Mouse (Mus musculus) liver, embryonic 14.5 days (tissue): ENCODE measurements around the gene Ccdc74a. TPM values are rescaled to one million over a fixed set of nuclear protein-coding genes. Genes with fewer than 3 reads are reported as not detected.

Experiments
- ATAC-seq: fragments of 200-750 bp; cut with Nextera tagmentation; 2 replicates; pipeline ENCODE4 v1.8.0; 2017; ENCODE audit warnings: moderate number of reproducible peaks, mild to moderate bottlenecking, moderate library complexity; ENCODE audit not compliant: insufficient read depth
- DNase-seq, 3 experiments: peaks; one replicate each; pipeline ENCODE4 v3.0.0-alpha.2; 2012 to 2013; ENCODE audit warnings: low read depth in 3 of 3, low spot score in 3 of 3
- H3K27ac ChIP-seq: fragments of 300-500 bp; sonication (generic); 2 replicates; pipeline ENCODE4 v1.5.1; 2014; ENCODE audit warnings: moderate library complexity, mild to moderate bottlenecking, control low read depth, inconsistent platforms
- H3K27me3 ChIP-seq: fragments of 300-500 bp; sonication (generic); 2 replicates; pipeline ENCODE4 v1.6.1; 2014; ENCODE audit warnings: mild to moderate bottlenecking, low read length, moderate library complexity; ENCODE audit not compliant: control insufficient read depth, insufficient read depth
- H3K36me3 ChIP-seq: fragments of 300-500 bp; sonication (generic); replicated peaks from 2 replicates; pipeline ENCODE4 v1.6.1; 2014; ENCODE audit warnings: low read depth; ENCODE audit not compliant: control insufficient read depth, insufficient read depth
- H3K4me1 ChIP-seq, 2 experiments: fragments of 200-500 bp in 1 of 2; fragments of 300-500 bp in 1 of 2; sonication (generic) in 1 of 2; replicated peaks; 2 replicates each; pipeline ENCODE4 v1.6.1; 2012 to 2014; ENCODE audit warnings: antibody characterized with exemption in 1 of 2, inconsistent platforms in 1 of 2, low read length in 1 of 2; ENCODE audit not compliant: control insufficient read depth in 2 of 2, insufficient read depth in 2 of 2
- H3K4me2 ChIP-seq: fragments of 300-500 bp; sonication (generic); 2 replicates; pipeline ENCODE4 v1.6.1; 2014; ENCODE audit warnings: low read depth, mild to moderate bottlenecking, control low read depth, moderate library complexity
- H3K4me3 ChIP-seq, 2 experiments: fragments of 200-500 bp in 1 of 2; fragments of 300-500 bp in 1 of 2; sonication (generic) in 1 of 2; 2 replicates each; pipeline ENCODE4 v1.5.1; 2012 to 2014; ENCODE audit warnings: low read depth in 2 of 2, low read length in 2 of 2, mild to moderate bottlenecking in 2 of 2, control low read depth in 1 of 2, inconsistent platforms in 1 of 2, moderate library complexity in 1 of 2; ENCODE audit not compliant: insufficient read depth in 1 of 2
- H3K9ac ChIP-seq: fragments of 300-500 bp; sonication (generic); replicated peaks from 2 replicates; pipeline ENCODE4 v1.6.1; 2014; ENCODE audit warnings: mild to moderate bottlenecking, control low read depth, moderate library complexity
- H3K9me3 ChIP-seq: fragments of 300-500 bp; sonication (generic); 2 replicates; pipeline ENCODE4 v1.6.1; 2016; ENCODE audit warnings: low read length, mixed read lengths; ENCODE audit not compliant: control insufficient read depth
- CTCF ChIP-seq: IDR thresholded peaks from 2 replicates; pipeline ENCODE4 v1.5.1; 2016; ENCODE audit warnings: antibody characterized with exemption, low read depth, control low read depth
- EP300 ChIP-seq: IDR thresholded peaks from 2 replicates; pipeline ENCODE4 v1.6.1; 2016; ENCODE audit warnings: antibody characterized with exemption, low read depth
- WGBS: fragments of 180-500 bp; shearing (Covaris S2); extraction: QIAGEN DNeasy Blood & Tissue Kit; methylation state at CpG from one replicate; pipeline ENCODE4 v1.1.7; 2014; ENCODE audit not compliant: insufficient replicate concordance; 5-methylcytosine and 5-hydroxymethylcytosine counted together
- polyA plus RNA-seq, 2 experiments: library from polyadenylated mRNA; depleted of rRNA in 1 of 2; stranded (reverse) in 1 of 2; unstranded in 1 of 2; fragments of >200 nt; fragmentation: Nextera tagmentation in 1 of 2; extraction: Ambion mirVana in 1 of 2; gene quantifications; 2 replicates each; pipeline versions ENCODE4 v1.2.1 to v1.2.3; 2012 to 2014

The Ccdc74a gene
- polyA plus RNA-seq, 2 experiments = 2.5 to 2.6 TPM

GRCm38 (mm10) chr16:17625488-17626268 is 20.6 kb upstream of the Ccdc74a start:
- Histone ChIP-seq H3K27me3 (no peaks in the 10 kb centered on the region), H3K4me1 (peaks cover under 1% of the 10 kb centered on the region in 2 experiments), H3K4me3 (no peak overlapping the region), H3K9me3 (no peaks in the 10 kb centered on the region), H3K27ac (no peak overlapping the region), H3K4me2 (no peak overlapping the region), H3K9ac (no peak overlapping the region), H3K36me3 (peaks cover 68% of the 10 kb centered on the region)
- WGBS = 69% methylated on average over 8 of the region's 8 CpGs
- TF ChIP-seq CTCF (peak; percentile 75), EP300 (no peak)
- ATAC-seq (no peak), DNase-seq (no peak)

GRCm38 (mm10) chr16:17626269-17626555 is 20.1 kb upstream of the Ccdc74a start:
- Histone ChIP-seq H3K4me2 (no peak overlapping the region), H3K4me1 (no peaks in the 10 kb centered on the region), H3K4me3 (no peak overlapping the region), H3K36me3 (peaks cover 71% of the 10 kb centered on the region), H3K27me3 (no peaks in the 10 kb centered on the region), H3K9ac (no peak overlapping the region), H3K9me3 (no peaks in the 10 kb centered on the region), H3K27ac (no peak overlapping the region)
- ATAC-seq (no peak), DNase-seq (no peak)
- TF ChIP-seq EP300 = no peak
- TF ChIP-seq CTCF = no peak
- 88% methylated on average over 5 of the region's 5 CpGs for WGBS

GRCm38 (mm10) chr16:17632580-17632979 is 13.7 kb upstream of the Ccdc74a start:
- Histone ChIP-seq H3K27me3 (no peaks in the 10 kb centered on the region), H3K9ac (no peak overlapping the region), H3K36me3 (peaks cover 62% of the 10 kb centered on the region), H3K4me3 (no peak overlapping the region), H3K27ac (no peak overlapping the region), H3K4me1 (peaks cover 17 to 18% of the 10 kb centered on the region in 2 experiments), H3K4me2 (no peak overlapping the region), H3K9me3 (no peaks in the 10 kb centered on the region)
- TF ChIP-seq EP300 (no peak), CTCF (no peak)
- 93% methylated on average over 2 of the region's 2 CpGs for WGBS
- ATAC-seq (no peak), DNase-seq (no peak)

- TF ChIP-seq EP300 (no peak), CTCF (peak; percentile 77)
- peaks cover 56% of the 10 kb centered on the region for H3K36me3 ChIP-seq
- WGBS = 59% methylated on average over 8 of the region's 8 CpGs
- no peaks in the 10 kb centered on the region for H3K9me3 ChIP-seq
- ATAC-seq (no peak), DNase-seq (no peak)
- H3K4me1 ChIP-seq = peaks cover 26 to 28% of the 10 kb centered on the region in 2 experiments
- no peak overlapping the region for H3K27ac ChIP-seq
- no peak overlapping the region for H3K4me2 ChIP-seq
- no peaks in the 10 kb centered on the region for H3K27me3 ChIP-seq
- H3K4me3 ChIP-seq = no peak overlapping the region
- H3K9ac ChIP-seq = no peak overlapping the region
These were observed 12.6 kb upstream of the Ccdc74a start for GRCm38 (mm10) chr16:17633481-17634181.

GRCm38 (mm10) chr16:17636904-17637303 is 9.4 kb upstream of the Ccdc74a start:
- Histone ChIP-seq H3K9ac (peak overlapping the region; percentile 35; the same call in 1 of the 2 replicates), H3K36me3 (peaks cover 53% of the 10 kb centered on the region), H3K27me3 (no peaks in the 10 kb centered on the region), H3K4me1 (peaks cover 35% of the 10 kb centered on the region in 2 experiments), H3K27ac (peak overlapping the region; percentile 94), H3K9me3 (no peaks in the 10 kb centered on the region), H3K4me3 (no peak overlapping the region), H3K4me2 (no peak overlapping the region)
- ATAC-seq = no peak
- no peak for TF ChIP-seq EP300
- 0 out of 2 replicates have a peak, but pooled peaks have one; percentile 12 for TF ChIP-seq CTCF
- no peak for DNase-seq
- 45% methylated on average over 2 of the region's 2 CpGs for WGBS
